Mouse (Mus musculus) testis, adult 2 months (tissue): Measurements from ENCODE around the gene Hspe1.

Source experiments
- CTCF ChIP-seq: fragments of 200-500 bp; IDR thresholded peaks from 2 replicates; pipeline ENCODE4 v1.5.1; 2012; ENCODE audit warnings: low read depth, mild to moderate bottlenecking, inconsistent platforms, low read length, moderate library complexity; ENCODE audit not compliant: control insufficient read depth, insufficient read depth, insufficient replicate concordance
- POLR2A ChIP-seq: fragments of 200-500 bp; IDR thresholded peaks from 2 replicates; pipeline ENCODE4 v1.6.1; 2012; ENCODE audit warnings: low read depth, mild to moderate bottlenecking, inconsistent platforms, low read length, moderate library complexity; ENCODE audit not compliant: control insufficient read depth

GRCm38 (mm10) chr1:55082106-55082505, 5.8 kb upstream of the Hspe1 start:
- TF ChIP-seq CTCF (no peak), POLR2A (no peak)
